Mouse (Mus musculus) erythroblast, embryonic 14.5 days (primary cell): Measurements from ENCODE around the gene Ankef1.

ENCODE experiments used
- GATA1 ChIP-seq: IDR thresholded peaks from 2 replicates; pipeline ENCODE4 v1.6.1; 2012; ENCODE audit warnings: low read length, inconsistent platforms, mixed read lengths
- TAL1 ChIP-seq: IDR thresholded peaks from 3 replicates; pipeline ENCODE4 v1.6.1; 2012; ENCODE audit warnings: low read length, inconsistent platforms, mixed read lengths

- no peak for TF ChIP-seq TAL1
- TF ChIP-seq GATA1, result no peak
Measured at GRCm38 (mm10) chr2:136456468-136456867, 45.2 kb upstream of the Ankef1 start.
